Mouse (Mus musculus): ENCODE measurements around the gene Nop58. TPM values are rescaled to one million over a fixed set of nuclear protein-coding genes. Genes with fewer than 3 reads are reported as not detected.
"Not testable (repeated sequence)": the region's sequence is repeated elsewhere in the genome, so short reads cannot be mapped to it uniquely, and the experiment has no call there.

Nop58 gene
- total RNA-seq, 2 experiments from 2014 or later = 25.8 to 28.6 TPM

GRCm38 (mm10) chr1:59734076-59734475, 49.3 kb downstream of the Nop58 start:
- intact Hi-C loops (cut with DNase I) = no loop called here
- Histone ChIP-seq H3K27ac (no peak overlapping the region), H3K4me3 (no peak overlapping the region)
- DNase-seq = peak; percentile 20
- TF ChIP-seq CTCF (IDR thresholded peaks at IDR 0.05) = no peak

DNA sequence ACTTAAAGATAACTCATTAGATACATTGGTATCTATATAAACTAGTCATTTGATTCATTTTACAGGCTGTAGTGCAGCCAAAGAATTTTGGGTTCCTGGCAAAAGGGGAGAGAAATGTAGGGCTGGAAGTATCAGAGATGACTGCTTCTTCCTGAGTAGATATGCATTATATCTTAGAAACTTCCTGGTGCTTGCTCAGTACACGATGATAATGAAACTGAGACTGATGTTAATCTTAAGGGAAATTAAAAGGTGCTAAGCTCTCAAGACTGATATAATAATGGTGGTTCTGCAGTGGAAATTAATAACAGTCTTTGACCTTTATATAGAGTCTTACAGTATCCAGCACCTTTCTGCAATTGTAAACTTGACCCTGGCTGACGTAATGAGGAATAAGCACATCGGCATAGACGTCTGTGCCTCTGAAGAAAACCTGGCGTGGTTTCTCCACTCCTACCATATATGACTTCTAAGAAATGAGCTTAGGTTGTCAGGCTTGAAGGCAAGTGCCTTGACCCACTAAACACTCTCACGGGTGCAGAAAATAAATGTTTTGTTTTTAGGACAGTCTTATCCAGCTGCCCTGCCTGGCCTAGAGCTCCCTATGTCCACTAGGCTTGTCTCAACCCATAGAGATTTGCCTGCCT, 54.1 kb downstream of the Nop58 start:
- DNase-seq = no peak
- H3K4me3 ChIP-seq = no peak overlapping the region
- no peak overlapping the region for H3K27ac ChIP-seq
- TF ChIP-seq CTCF (IDR thresholded peaks at IDR 0.05) = no peak
- intact Hi-C loops (cut with DNase I) = no loop called here

- DNase-seq = no peak
- H3K27ac ChIP-seq = no peak overlapping the region
- TF ChIP-seq CTCF (IDR thresholded peaks at IDR 0.05) = no peak
- H3K4me3 ChIP-seq = no peak overlapping the region
- intact Hi-C loops (cut with DNase I) = no loop called here
Measured at GRCm38 (mm10) chr1:59739577-59740354, 55.0 kb downstream of the Nop58 start.

- TF ChIP-seq CTCF (IDR thresholded peaks at IDR 0.05) = no peak
- DNase-seq = no peak
- intact Hi-C loops (cut with DNase I) = no loop called here
Measured at GRCm38 (mm10) chr1:59749047-59749446, 64.3 kb downstream of the Nop58 start.

GRCm38 (mm10) chr1:59749724-59750123, 65.0 kb downstream of the Nop58 start:
- not testable (repeated sequence) for H3K4me3 ChIP-seq

More at GRCm38 (mm10) chr1:59749047-59749446, 64.3 kb downstream of the Nop58 start:
- Histone ChIP-seq H3K27ac (no peak overlapping the region), H3K4me3 (no peak overlapping the region)

DNA sequence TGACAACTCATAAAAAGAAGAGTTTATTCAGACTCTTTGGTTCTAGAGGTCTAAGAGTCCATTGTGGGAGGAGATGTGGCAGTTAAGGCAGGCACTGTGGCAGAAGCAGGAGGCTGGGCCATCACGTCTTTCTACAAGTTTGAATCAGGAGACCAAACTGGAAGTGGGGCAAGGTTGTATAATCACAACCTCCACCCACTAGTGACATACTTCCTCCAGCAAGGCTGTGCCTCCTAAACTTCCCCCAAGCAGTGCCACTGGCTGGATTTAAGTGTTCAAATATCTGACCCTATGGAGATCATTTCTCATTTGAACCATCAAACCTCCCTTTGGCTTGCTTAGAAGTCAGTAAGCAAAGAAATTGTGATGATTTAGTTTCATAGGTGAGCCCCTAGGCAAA, 70.5 kb downstream of the Nop58 start:
- intact Hi-C loops (cut with DNase I) = no loop called here
- Histone ChIP-seq H3K27ac (no peak overlapping the region), H3K4me3 (no peak overlapping the region)
- no peak for DNase-seq
- no peak for TF ChIP-seq CTCF (IDR thresholded peaks at IDR 0.05)

More at GRCm38 (mm10) chr1:59749724-59750123, 65.0 kb downstream of the Nop58 start:
- H3K27ac ChIP-seq; intact Hi-C loops (cut with DNase I); DNase-seq: not testable (repeated sequence)

DNA sequence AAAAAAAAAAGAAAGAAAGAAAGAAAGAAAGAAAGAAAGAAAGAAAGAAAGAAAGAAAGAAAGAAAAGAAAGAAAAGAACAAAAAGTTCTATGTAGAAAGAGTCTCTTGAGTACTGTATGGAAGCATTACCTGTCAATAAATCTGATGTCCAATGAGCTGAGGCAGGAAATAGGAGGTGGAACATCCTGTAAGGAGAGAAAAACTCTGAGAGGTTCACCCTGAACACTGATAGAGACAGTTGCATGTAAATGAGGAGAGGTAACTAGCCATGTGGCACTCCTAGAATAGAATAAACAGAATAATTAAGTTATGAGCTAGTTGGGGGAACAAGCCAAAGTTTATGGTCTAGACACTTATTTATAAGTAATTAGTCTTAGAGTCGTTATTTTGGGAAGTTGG, 73.6 kb downstream of the Nop58 start:
- no peak overlapping the region for H3K27ac ChIP-seq
- intact Hi-C loops (cut with DNase I) = no loop called here
- H3K4me3 ChIP-seq = no peak overlapping the region
- DNase-seq = no peak
- TF ChIP-seq CTCF (IDR thresholded peaks at IDR 0.05) = no peak

DNA sequence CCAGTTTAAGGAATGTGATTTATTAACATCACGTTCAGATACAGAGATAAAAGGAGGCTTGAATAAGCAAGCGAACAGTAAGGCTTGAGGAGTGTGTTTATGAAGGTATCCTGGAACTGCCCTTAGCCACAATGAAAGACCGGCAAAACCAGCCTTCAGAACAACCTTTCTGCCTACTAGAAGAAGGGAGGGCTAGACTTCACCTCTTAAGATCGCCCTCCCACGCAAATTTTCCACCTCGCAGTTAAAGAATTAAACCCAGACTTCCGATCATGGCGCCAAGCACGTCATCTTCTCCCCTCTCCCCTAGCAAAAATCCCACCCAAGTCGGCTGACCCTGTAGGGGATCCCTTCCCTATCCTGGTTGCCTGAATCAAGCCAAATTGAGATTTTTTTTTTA, 77.4 kb downstream of the Nop58 start:
- no peak for TF ChIP-seq CTCF (IDR thresholded peaks at IDR 0.05)
- H3K4me3 ChIP-seq = peak overlapping the region; percentile 92
- intact Hi-C loops (cut with DNase I) = loop anchor here (5.0 kb wide), 1 partner anchor 75 kb away; no protein-coding TSS in a partner anchor
- peak overlapping the region; percentile 99 for H3K27ac ChIP-seq
- DNase-seq = peak; percentile 17

- DNase-seq = peak; percentile 63
- no peak for TF ChIP-seq CTCF (IDR thresholded peaks at IDR 0.05)
- Histone ChIP-seq H3K27ac (peak overlapping the region; percentile 99), H3K4me3 (peak overlapping the region; percentile 92)
- intact Hi-C loops (cut with DNase I) = loop anchor here (5.0 kb wide), 1 partner anchor 75 kb away; no protein-coding TSS in a partner anchor
Measured at GRCm38 (mm10) chr1:59762651-59763163, 77.9 kb downstream of the Nop58 start.

- peak within 1 kb of the TSS; percentile 92 for H3K4me3 ChIP-seq
- peak within 1 kb of the TSS; percentile 99 for H3K27ac ChIP-seq
- DNase-seq = peak; percentile 95
- intact Hi-C loops (cut with DNase I) = loop anchor here (5.0 kb wide), 1 partner anchor 74 kb away; no protein-coding TSS in a partner anchor
- peak; percentile 42 for TF ChIP-seq CTCF (IDR thresholded peaks at IDR 0.05)
Measured at GRCm38 (mm10) chr1:59763164-59763768, 78.5 kb downstream of the Nop58 start, which contains the start of gene Bmpr2. Bmpr2 (plus strand) TSS chr1:59763400.

DNA sequence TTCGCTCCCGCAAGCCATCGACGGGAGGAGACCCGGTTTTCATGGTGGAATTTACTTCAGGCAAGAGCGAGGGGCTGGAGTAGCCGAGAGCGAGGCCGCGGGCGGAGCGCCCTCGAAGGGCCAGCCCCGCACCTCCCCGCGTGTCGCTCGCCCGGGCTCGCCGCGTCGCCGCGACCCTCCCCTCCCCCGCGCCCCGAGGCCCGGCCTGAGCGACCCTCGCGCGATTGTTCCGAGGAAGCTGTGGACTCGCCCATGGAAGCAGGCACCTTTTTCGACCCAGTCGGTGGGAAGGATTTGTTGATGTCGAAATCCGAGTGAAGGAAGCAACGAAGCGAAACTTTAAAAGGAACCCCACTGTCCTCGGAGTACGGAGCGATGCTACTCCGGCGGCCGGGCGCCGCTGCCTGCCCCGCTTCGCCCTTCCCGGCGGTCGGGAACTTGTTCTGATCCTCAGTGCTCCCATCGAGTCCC, 79.0 kb downstream of the Nop58 start:
- peak; percentile 72 for DNase-seq
- Histone ChIP-seq H3K27ac (peak overlapping the region; percentile 99), H3K4me3 (peak overlapping the region; percentile 92)
- no peak for TF ChIP-seq CTCF (IDR thresholded peaks at IDR 0.05)
- intact Hi-C loops (cut with DNase I) = loop anchor here (5.0 kb wide), 1 partner anchor 73 kb away; no protein-coding TSS in a partner anchor

DNA sequence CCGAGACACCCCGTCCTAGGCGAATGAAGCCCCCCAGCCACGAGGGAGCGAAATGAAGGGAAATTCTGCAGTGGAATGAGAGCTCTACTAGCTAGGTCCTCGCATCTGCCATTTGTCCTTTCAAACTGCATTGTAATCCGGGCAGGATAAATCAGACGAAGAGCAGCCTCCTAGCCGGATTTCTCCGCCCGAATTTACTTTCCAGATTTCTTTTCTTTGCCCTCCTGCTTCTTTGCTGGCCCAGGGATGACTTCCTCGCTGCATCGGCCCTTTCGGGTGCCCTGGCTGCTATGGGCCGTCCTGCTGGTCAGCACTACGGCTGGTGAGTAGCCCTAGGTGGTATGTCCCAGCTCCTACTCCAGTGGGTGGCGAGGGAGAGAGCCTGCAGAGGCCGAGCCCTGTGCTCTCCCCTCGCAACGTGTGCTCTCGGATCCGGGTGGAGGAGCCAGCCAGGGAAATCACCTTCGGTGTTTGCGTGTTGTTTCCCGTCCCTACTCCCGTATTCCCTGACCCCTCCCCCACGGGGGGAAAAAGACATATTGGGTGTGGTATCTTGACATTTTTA, 79.7 kb downstream of the Nop58 start:
- intact Hi-C loops (cut with DNase I) = loop anchor here (5.0 kb wide), 1 partner anchor 73 kb away; no protein-coding TSS in a partner anchor
- peak; percentile 32 for TF ChIP-seq CTCF (IDR thresholded peaks at IDR 0.05)

More for the DNA sequence above, 79.7 kb downstream of the Nop58 start:
- peak; percentile 74 for DNase-seq
- Histone ChIP-seq H3K27ac (peak overlapping the region; percentile 99), H3K4me3 (peak overlapping the region; percentile 92)
